Mouse (Mus musculus) lung, adult 2 months (tissue): ENCODE measurements around the gene Grid2. TPM values are rescaled to one million over a fixed set of nuclear protein-coding genes. Genes with fewer than 3 reads are reported as not detected.

Experiments used
- DNase-seq: peaks from one replicate; pipeline ENCODE4 v3.0.0; 2022
- H3K4me1 ChIP-seq: fragments of 200-500 bp; 2 replicates; pipeline ENCODE4 v1.6.1; 2011; ENCODE audit warnings: low read length; ENCODE audit not compliant: control insufficient read depth, insufficient read depth
- H3K4me3 ChIP-seq: fragments of 200-500 bp; replicated peaks from 2 replicates; pipeline ENCODE3; 2011; ENCODE audit warnings: low read depth, mild to moderate bottlenecking, control low read depth, low read length; ENCODE audit errors: extremely low read depth
- CTCF ChIP-seq: fragments of 200-500 bp; IDR thresholded peaks from 2 replicates; pipeline ENCODE4 v1.5.1; 2011; ENCODE audit warnings: mild to moderate bottlenecking, low read length, control low read depth; ENCODE audit not compliant: insufficient read depth
- POLR2A ChIP-seq: fragments of 200-500 bp; IDR thresholded peaks from 2 replicates; pipeline ENCODE4 v1.6.1; 2011; ENCODE audit warnings: low read depth, mild to moderate bottlenecking, control low read depth, low read length, borderline replicate concordance; ENCODE audit errors: extremely low read depth
- WGBS: fragments of 180-500 bp; shearing (Covaris S2); methylation state at CpG from one replicate; pipeline ENCODE4 v1.1.7; 2018; 5-methylcytosine and 5-hydroxymethylcytosine counted together
- polyA plus RNA-seq: library from polyadenylated mRNA; depleted of rRNA; stranded (reverse); fragments of >200 nt; gene quantifications from 2 replicates; pipeline ENCODE4 v1.2.3, GENCODE M21; 2012

The Grid2 gene
- polyA plus RNA-seq, 1 experiment = 0.04 TPM

DNA sequence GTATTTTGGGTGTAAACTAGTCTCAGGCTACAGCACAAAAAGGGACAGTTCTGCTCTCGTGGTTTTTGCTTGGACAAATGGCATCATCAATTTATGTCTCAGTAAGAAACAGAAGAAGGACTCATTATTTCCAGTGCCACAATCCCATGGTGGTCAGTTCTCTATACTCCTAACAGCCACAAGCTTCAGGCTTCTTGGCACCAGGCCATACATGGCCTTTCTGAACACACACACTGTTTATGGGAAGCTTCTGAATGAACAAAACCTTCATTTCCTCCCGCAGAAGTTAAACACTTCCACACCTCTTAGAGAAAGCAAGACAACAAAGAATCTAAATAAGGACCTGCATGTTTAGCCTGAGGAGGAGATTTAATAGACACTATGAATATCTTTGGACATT, 709.1 kb downstream of the Grid2 start:
- TF ChIP-seq CTCF = no peak
- no peak for TF ChIP-seq POLR2A
- Histone ChIP-seq H3K4me1 (no peaks in the 10 kb centered on the region), H3K4me3 (no peak overlapping the region)
- no peak for DNase-seq
- 20% methylated on average over 2 of the region's 2 CpGs for WGBS

DNA sequence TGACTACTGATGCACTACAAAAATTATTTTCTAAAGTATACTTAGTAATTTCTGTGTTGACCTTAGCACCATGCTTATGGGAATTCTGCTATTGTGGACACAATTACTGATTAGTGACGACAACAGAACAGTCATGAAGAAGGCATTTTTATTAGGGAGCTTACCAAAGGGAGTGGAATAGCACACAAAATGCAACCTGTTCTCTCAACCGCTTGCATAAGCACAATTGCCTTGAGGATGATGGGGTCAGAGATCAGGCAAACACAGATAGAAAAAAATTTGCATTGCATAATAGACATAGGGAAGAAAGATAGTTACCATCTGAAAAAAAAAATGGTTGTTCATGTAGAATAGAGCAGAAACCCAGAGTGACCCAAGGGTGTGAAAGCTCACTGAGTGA, 790.4 kb downstream of the Grid2 start:
- DNase-seq = no peak
- no peak for TF ChIP-seq CTCF
- no peak for TF ChIP-seq POLR2A
- no peak overlapping the region for H3K4me3 ChIP-seq
- WGBS = 70% methylated on average over 2 of the region's 2 CpGs
- H3K4me1 ChIP-seq = no peaks in the 10 kb centered on the region

DNA sequence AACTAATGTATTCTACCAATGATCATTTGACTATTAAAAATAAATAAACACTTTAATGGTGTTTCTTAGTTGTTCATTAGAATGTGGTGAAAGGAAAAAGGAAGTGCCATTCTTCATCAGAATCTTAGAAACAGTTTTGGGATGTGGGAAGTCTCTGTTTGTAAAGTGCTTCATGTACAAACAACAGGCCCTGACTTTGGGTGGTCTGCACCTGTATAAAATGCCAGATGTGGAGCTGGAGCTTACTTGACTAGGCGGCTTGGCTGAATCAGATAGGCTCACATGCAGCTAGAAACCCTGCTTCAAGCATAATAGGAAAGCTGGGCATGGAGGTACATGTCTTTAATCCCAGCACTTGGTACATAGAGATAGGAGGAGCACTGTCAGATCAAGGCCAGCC, 791.1 kb downstream of the Grid2 start:
- 65% methylated on average over 1 of the region's 1 CpGs for WGBS
- DNase-seq = no peak
- no peak for TF ChIP-seq CTCF
- TF ChIP-seq POLR2A = no peak
- no peaks in the 10 kb centered on the region for H3K4me1 ChIP-seq
- H3K4me3 ChIP-seq = no peak overlapping the region

- TF ChIP-seq CTCF (no peak), POLR2A (no peak)
- H3K4me3 ChIP-seq = no peak overlapping the region
- 74% methylated on average over 5 of the region's 5 CpGs for WGBS
- DNase-seq = no peak
- H3K4me1 ChIP-seq = no peaks in the 10 kb centered on the region
These were observed 792.3 kb downstream of the Grid2 start for GRCm38 (mm10) chr6:64047950-64048349.

- 65% methylated on average over 7 of the region's 7 CpGs for WGBS
- Histone ChIP-seq H3K4me1 (no peaks in the 10 kb centered on the region), H3K4me3 (no peak overlapping the region)
- no peak for DNase-seq
- no peak for TF ChIP-seq CTCF
- no peak for TF ChIP-seq POLR2A
These were observed 808.2 kb downstream of the Grid2 start for GRCm38 (mm10) chr6:64063858-64064257.

DNA sequence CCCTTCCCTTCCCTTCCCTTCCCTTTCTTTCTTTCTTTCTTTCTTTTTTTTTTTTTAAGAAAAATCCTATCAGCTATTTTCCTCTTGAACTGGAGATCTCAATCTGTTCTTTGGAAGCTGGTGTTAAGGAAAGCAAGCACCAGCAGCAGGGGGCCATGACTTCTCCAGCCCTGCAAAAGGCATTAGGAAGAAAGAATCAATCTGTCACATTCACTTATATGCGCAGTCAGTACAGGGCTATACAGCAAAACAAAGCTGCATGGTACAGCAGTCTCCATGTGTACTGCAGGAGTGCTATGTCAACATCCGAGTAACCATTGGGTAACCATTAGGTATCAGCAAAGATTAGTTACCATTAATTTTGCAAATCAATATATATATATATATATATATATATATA, 809.0 kb downstream of the Grid2 start:
- DNase-seq = no peak
- no peaks in the 10 kb centered on the region for H3K4me1 ChIP-seq
- 92% methylated on average over 2 of the region's 2 CpGs for WGBS
- no peak overlapping the region for H3K4me3 ChIP-seq
- no peak for TF ChIP-seq POLR2A
- no peak for TF ChIP-seq CTCF

- WGBS = 60% methylated on average over 2 of the region's 2 CpGs
- H3K4me1 ChIP-seq = no peaks in the 10 kb centered on the region
- TF ChIP-seq CTCF = no peak
- TF ChIP-seq POLR2A = no peak
- H3K4me3 ChIP-seq = no peak overlapping the region
- no peak for DNase-seq
These were observed 817.7 kb downstream of the Grid2 start for GRCm38 (mm10) chr6:64073406-64073805.

DNA sequence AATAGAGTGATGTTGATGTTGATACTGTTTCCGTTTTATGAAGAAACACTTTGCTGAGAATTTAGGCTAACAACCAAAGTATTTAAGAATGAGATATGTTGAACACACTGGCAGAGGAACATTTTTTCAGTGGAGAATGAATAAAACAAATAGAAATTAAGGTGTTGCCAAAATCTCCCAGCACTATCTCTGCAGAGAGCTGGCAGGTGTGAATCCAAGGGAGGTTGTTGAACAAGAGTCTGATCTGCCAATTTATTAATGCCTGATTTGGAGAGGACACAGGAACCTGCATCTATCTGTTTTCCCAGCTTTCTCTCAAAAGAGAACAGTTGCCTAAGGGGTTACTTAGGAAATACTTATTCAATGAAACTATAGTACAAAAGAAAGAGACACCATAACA, 822.2 kb downstream of the Grid2 start:
- 54% methylated on average over 1 of the region's 1 CpGs for WGBS
- TF ChIP-seq CTCF (no peak), POLR2A (no peak)
- no peaks in the 10 kb centered on the region for H3K4me1 ChIP-seq
- H3K4me3 ChIP-seq = no peak overlapping the region
- DNase-seq = no peak

DNA sequence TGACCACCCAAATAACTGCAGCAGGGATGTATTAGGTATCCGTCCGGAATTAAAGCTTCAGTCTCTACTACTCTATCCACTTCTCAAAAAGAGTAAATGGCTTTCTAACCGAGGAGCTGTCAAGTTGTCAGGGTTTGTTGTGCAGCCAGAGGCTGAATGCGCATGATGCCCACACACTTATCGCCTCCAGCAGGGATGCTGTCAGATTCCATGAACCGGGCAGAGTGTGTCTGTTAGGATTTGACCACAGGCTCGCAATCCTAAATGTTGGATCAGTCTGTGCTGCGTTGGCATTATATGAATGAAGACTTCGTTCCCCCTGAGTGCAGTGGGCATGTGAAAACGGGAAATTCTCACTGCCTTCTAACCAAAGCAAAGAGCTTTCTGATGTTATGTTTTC, 843.0 kb downstream of the Grid2 start:
- WGBS = 74% methylated on average over 10 of the region's 10 CpGs

GRCm38 (mm10) chr6:64114594-64114993, 858.9 kb downstream of the Grid2 start:
- Histone ChIP-seq H3K4me1 (no peaks in the 10 kb centered on the region), H3K4me3 (no peak overlapping the region)
- DNase-seq = no peak
- WGBS = 60% methylated on average over 2 of the region's 2 CpGs
- TF ChIP-seq CTCF (no peak), POLR2A (no peak)

More for the DNA sequence above, 843.0 kb downstream of the Grid2 start:
- no peak for DNase-seq
- Histone ChIP-seq H3K4me3 (no peak overlapping the region), H3K4me1 (no peaks in the 10 kb centered on the region)
- TF ChIP-seq CTCF = no peak
- TF ChIP-seq POLR2A = no peak

- no peak overlapping the region for H3K4me3 ChIP-seq
- no peaks in the 10 kb centered on the region for H3K4me1 ChIP-seq
- TF ChIP-seq POLR2A (no peak), CTCF (no peak)
- WGBS = 74% methylated on average over 9 of the region's 9 CpGs
- DNase-seq = no peak
These were observed 880.6 kb downstream of the Grid2 start for GRCm38 (mm10) chr6:64136275-64136674.

DNA sequence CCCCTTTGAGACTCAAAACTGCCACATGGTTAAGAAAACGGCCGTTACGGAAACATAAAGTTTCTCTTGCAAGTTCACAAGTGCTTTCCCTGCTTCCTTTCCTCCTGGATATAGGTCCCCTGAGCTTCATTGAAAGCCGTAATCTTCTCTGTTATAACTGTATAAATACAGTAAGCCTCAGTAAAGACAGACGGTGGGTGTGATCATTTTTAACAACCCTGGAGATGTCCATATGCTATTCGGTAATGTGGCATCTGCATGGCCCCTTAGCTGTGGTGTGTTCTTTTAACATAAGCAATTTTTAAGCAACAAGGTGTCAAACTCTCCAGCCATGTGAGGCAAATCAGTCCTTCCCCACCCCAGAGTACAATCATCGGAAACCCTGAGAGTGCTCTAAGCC, 892.9 kb downstream of the Grid2 start:
- no peaks in the 10 kb centered on the region for H3K4me1 ChIP-seq
- WGBS = 79% methylated on average over 7 of the region's 7 CpGs
- no peak overlapping the region for H3K4me3 ChIP-seq
- no peak for DNase-seq
- no peak for TF ChIP-seq CTCF
- TF ChIP-seq POLR2A = no peak
